Mouse (Mus musculus) testis, adult 2 months (tissue): ENCODE results near the gene B4galt2.

Source experiments
- CTCF ChIP-seq: fragments of 200-500 bp; IDR thresholded peaks from 2 replicates; pipeline ENCODE4 v1.5.1; 2012; ENCODE audit warnings: low read depth, mild to moderate bottlenecking, inconsistent platforms, low read length, moderate library complexity; ENCODE audit not compliant: control insufficient read depth, insufficient read depth, insufficient replicate concordance
- POLR2A ChIP-seq: fragments of 200-500 bp; IDR thresholded peaks from 2 replicates; pipeline ENCODE4 v1.6.1; 2012; ENCODE audit warnings: low read depth, mild to moderate bottlenecking, inconsistent platforms, low read length, moderate library complexity; ENCODE audit not compliant: control insufficient read depth

DNA sequence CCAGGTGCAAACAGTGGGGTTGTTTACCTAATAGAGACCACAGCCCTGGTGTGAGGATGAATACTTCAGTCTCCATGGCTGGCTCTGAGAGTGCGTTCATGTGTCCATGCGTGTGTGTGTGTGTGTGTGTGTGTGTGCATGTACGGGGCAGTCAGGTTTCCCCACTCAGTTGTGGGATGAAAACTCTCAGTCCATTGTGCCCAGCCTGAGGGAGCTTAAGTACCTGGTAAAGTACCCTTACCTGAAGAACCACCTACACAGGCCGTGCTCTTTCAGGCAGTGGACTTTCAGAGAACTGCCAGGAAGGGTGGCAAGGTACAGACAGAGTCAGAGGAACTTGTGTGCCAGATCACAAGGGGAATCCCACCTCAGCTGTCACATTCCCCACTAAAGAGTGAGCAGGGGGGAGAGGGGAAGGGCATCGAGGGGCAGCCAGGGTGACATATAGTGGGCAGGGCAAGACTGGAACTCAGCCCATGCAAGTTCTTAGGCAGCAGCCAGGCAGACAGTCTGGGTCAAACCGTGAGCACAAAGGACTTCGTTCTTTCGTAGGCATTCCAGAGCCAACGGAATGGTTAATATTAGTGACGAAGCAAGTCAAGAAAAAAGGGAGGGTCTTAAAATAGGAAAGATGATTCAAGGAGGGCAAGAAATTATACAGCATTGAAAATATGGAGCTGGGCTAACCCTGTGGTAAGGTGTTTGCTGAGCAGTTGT lies 31.0 kb downstream of the B4galt2 start:
- no peak for TF ChIP-seq POLR2A
- TF ChIP-seq CTCF: no peak
